Mouse (Mus musculus) megakaryocyte, embryonic 14.5 days (primary cell): ENCODE measurements around the gene Bcl3. TPM values are rescaled to one million over a fixed set of nuclear protein-coding genes. Genes with fewer than 3 reads are reported as not detected.
"Not testable (repeated sequence)": the region's sequence is repeated elsewhere in the genome, so short reads cannot be mapped to it uniquely, and the experiment has no call there.

ENCODE experiments used
- H3K27me3 ChIP-seq: replicated peaks from 2 replicates; pipeline ENCODE3; 2012; ENCODE audit warnings: inconsistent platforms
- H3K36me3 ChIP-seq: replicated peaks from 2 replicates; pipeline ENCODE3; 2012; ENCODE audit warnings: low read length, inconsistent platforms, mixed read lengths
- H3K4me1 ChIP-seq: 2 replicates; pipeline ENCODE4 v1.6.1; 2012; ENCODE audit warnings: inconsistent platforms
- H3K4me3 ChIP-seq: replicated peaks from 2 replicates; pipeline ENCODE3; 2012; ENCODE audit warnings: moderate library complexity, mild to moderate bottlenecking, inconsistent platforms
- H3K9me3 ChIP-seq: 2 replicates; pipeline ENCODE4 v1.6.1; 2012; ENCODE audit warnings: inconsistent platforms
- FLI1 ChIP-seq: IDR thresholded peaks from 2 replicates; pipeline ENCODE4 v1.6.1; 2012; ENCODE audit warnings: low read length, inconsistent platforms, mixed read lengths
- GATA1 ChIP-seq: IDR thresholded peaks from 3 replicates; pipeline ENCODE4 v1.6.1; 2012; ENCODE audit warnings: mixed read lengths, low read length, inconsistent platforms, borderline replicate concordance
- polyA plus RNA-seq: library from polyadenylated mRNA; stranded (reverse); fragments of >175 nt; gene quantifications from 2 replicates; pipeline ENCODE4 v1.2.3, GENCODE M21; 2012; ENCODE audit warnings: low replicate concordance; ENCODE audit not compliant: insufficient read depth

Bcl3 gene
- polyA plus RNA-seq, 1 experiment = 183 TPM

DNA sequence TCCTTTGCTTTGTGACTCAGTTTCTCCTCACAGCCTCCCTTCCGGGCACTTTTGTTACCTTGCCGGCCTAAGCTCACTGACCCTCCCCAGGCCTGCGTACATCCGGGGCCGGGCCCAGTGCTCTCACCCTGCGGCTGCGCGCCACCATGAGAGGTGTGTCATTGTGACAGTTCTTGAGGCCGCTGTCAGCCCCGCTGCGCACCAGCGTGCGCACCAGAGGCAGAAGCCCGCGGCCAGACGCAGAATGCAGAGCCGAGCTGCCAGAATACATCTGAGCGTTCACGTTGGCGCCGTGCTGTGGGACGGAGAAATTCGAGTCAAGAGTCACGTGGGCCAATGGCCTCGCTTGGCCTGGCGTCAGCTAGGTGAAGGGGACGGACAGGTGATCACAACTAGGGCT is 13.2 kb downstream of the Bcl3 start:
- TF ChIP-seq GATA1 = no peak
- H3K36me3 ChIP-seq = peaks cover 84% of the 10 kb centered on the region

DNA sequence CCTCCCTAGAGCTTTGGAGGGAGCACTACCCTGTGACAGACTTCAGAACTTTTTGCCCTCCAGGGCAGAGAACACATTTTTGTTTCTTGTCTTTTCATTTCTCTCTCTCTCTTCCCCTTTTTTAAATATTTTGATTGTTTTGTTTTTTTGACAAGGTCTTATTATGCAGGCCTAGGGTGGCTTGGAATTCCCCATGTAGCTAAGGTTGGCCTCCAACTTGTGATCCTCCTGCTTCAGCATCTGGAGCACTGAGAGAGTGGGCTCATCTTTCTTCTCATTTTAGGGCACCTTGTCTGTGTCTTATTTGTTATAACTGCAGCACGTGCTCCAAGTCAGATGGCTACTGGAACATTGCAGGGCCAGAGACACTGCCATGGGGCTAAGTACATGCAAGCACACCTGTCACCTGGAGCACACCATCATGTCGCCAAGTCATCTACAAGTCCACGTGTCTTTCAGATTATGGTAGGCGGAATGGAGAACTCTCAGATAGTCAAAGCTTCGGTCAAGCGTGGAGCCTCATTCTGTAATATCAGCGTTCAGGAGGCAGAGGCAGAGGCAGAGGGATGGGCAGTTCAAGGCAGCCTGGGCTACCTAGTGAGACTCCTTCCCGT is 16.1 kb downstream of the Bcl3 start:
- H3K27me3 ChIP-seq = peaks cover 3% of the 10 kb centered on the region
- TF ChIP-seq FLI1 (no peak), GATA1 (no peak)
- peaks cover 55% of the 10 kb centered on the region for H3K36me3 ChIP-seq
- H3K9me3 ChIP-seq = peaks cover 16% of the 10 kb centered on the region
- peaks cover 37% of the 10 kb centered on the region for H3K4me1 ChIP-seq
- no peak overlapping the region for H3K4me3 ChIP-seq

More for the DNA sequence above, 13.2 kb downstream of the Bcl3 start:
- no peaks in the 10 kb centered on the region for H3K27me3 ChIP-seq
- H3K9me3 ChIP-seq = peaks cover 16% of the 10 kb centered on the region
- peaks cover 44% of the 10 kb centered on the region for H3K4me1 ChIP-seq
- H3K4me3 ChIP-seq = no peak overlapping the region

DNA sequence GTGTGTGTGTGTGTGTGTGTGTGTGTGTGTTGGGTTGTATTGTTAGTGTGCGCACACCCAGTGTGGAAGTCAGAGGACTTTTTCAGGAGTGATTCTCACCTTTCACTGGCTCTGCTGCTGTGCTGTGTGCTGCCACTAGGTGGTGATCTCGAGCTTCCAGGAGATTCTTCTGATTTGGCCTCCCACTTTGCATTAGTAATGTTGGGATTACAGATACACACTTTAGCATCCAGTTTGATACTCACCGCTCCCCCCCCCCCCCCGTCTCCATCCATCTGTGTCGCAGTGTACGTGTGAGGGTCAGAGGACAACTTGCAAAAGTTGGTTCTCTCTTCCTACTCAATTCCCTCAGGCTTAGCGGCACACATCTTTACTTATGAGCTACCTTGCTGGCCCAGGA is 19.6 kb downstream of the Bcl3 start:
- peaks cover 20% of the 10 kb centered on the region for H3K36me3 ChIP-seq
- no peak for TF ChIP-seq GATA1
- no peak for TF ChIP-seq FLI1
- no peak overlapping the region for H3K4me3 ChIP-seq
- peaks cover 16% of the 10 kb centered on the region for H3K9me3 ChIP-seq
- peaks cover 3% of the 10 kb centered on the region for H3K27me3 ChIP-seq
- H3K4me1 ChIP-seq = peaks cover 33% of the 10 kb centered on the region

DNA sequence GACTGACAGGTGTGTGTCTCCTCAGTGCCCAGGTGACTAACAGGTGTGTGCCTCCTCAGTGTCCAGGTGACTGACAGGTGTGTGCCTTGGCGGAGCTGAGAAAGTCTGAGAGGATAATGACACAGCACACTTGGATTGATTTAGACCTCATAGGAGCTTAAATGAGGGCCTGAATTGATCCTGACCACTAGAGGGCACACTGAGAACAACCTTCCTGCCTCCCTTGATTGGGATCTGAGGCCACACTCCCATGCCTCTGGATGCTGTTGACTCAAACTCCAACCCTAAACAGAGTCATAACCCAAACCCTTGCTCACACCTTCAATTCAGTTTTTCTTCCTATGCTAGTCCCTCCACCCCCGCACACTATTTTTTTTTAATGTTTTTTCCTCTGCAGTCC is 21.8 kb downstream of the Bcl3 start:
- Histone ChIP-seq H3K36me3 (peaks cover 5% of the 10 kb centered on the region), H3K4me1 (peaks cover 35% of the 10 kb centered on the region), H3K4me3 (no peak overlapping the region), H3K9me3 (peaks cover 5% of the 10 kb centered on the region), H3K27me3 (peaks cover 19% of the 10 kb centered on the region)
- TF ChIP-seq GATA1 (no peak), FLI1 (no peak)

DNA sequence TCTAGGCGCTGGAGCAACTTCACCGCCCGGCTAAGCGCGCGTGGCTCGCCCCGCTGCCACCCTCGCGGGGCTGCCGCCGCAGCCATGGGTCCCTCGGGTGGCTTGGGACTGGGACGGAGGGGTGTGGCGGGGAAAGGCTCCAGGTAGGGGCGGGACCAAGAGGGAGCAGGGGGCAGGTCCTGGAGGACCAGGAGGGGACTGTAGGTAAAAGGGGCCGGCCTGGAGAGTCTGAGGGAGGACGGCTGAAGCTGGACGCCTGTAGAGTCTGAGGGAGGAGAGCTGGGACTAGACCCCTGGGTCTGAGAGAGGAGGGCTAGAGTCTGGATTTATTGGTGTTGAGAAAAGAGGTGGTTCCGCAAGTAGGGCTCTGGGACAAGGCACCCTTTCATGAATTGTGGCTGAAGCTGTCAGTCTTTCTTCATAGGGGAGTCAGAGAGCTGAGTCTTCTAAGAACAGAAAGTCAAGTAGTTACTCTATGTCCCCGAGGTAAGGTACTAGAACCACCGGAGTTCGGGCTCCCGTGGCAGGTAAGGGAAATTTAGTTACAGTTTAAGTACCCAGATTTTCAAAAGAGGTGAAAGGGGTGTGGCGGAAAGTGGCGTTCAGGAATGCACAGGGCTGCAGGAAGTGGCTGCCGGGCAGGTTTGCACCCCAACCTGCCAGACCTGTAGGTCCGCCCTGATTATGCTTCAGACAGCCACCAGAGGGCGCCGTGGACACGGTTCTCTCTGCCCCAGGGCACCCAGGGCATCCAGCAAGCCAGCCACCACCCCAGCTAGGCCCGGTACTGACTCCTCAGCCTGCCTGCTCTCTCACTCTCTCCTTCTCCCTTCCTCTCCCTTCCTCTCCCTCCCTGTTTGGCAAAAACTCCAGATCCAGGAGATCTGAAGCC is 25.6 kb downstream of the Bcl3 start, which contains the start of gene Cblc:
TSS of gene Cblc (minus strand) at position 113 of the 892 bp plus-strand sequence.
- peak within 1 kb of the TSS; percentile 81 for H3K4me3 ChIP-seq
- no peaks in the 10 kb centered on the region for H3K36me3 ChIP-seq
- no peak for TF ChIP-seq GATA1
- TF ChIP-seq FLI1 = no peak

DNA sequence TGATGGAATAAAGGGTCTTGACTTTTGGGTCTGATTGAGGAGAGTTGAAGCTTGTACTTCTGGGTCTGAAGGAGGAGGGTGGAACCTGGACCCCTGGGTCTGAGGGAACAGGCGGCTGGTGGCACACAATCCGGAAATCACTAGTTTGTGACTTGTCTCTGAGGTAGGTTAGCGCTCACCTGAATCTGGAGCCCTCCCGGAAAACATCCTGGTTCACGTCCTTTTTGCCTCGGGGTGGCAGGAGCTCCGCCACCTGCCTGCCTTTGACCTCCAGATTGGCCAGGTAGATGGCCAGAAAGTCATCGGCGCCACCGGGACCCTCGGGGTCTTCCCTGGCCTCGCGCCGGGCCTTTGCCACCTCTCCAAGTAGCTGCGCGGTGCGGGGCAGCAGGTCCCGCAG is 26.3 kb downstream of the Bcl3 start:
- Histone ChIP-seq H3K27me3 (peaks cover 48% of the 10 kb centered on the region), H3K4me1 (peaks cover 17% of the 10 kb centered on the region), H3K36me3 (no peaks in the 10 kb centered on the region), H3K9me3 (no peaks in the 10 kb centered on the region), H3K4me3 (no peak overlapping the region)
- TF ChIP-seq FLI1 (no peak), GATA1 (no peak)

More for the DNA sequence above, 25.6 kb downstream of the Bcl3 start, which contains the start of gene Cblc:
- Histone ChIP-seq H3K4me1 (peaks cover 17% of the 10 kb centered on the region), H3K27me3 (peaks cover 43% of the 10 kb centered on the region), H3K9me3 (no peaks in the 10 kb centered on the region)

DNA sequence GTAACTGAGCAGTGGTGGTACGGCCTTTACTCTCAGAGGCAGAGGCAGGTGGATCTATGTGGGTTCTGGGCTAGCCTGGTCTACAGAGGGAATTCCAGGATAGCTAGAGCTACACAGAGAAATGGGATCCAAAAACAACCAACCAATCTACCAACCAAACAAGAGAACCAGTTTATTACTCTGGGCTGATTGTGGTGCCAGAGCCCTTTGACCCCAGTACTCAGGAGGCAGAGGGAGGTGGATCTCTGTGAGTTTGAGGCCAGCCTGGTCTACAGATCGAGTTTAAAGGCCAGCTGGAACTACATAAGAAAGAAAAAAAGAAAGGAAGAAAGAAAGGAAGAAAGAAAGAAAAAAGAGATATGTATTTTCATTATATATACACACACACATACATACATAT is 27.3 kb downstream of the Bcl3 start:
- Histone ChIP-seq H3K36me3 (no peaks in the 10 kb centered on the region), H3K4me1 (peaks cover 15% of the 10 kb centered on the region), H3K27me3 (peaks cover 59% of the 10 kb centered on the region), H3K9me3 (no peaks in the 10 kb centered on the region), H3K4me3 (no peak overlapping the region)
- TF ChIP-seq GATA1 = no peak
- no peak for TF ChIP-seq FLI1

DNA sequence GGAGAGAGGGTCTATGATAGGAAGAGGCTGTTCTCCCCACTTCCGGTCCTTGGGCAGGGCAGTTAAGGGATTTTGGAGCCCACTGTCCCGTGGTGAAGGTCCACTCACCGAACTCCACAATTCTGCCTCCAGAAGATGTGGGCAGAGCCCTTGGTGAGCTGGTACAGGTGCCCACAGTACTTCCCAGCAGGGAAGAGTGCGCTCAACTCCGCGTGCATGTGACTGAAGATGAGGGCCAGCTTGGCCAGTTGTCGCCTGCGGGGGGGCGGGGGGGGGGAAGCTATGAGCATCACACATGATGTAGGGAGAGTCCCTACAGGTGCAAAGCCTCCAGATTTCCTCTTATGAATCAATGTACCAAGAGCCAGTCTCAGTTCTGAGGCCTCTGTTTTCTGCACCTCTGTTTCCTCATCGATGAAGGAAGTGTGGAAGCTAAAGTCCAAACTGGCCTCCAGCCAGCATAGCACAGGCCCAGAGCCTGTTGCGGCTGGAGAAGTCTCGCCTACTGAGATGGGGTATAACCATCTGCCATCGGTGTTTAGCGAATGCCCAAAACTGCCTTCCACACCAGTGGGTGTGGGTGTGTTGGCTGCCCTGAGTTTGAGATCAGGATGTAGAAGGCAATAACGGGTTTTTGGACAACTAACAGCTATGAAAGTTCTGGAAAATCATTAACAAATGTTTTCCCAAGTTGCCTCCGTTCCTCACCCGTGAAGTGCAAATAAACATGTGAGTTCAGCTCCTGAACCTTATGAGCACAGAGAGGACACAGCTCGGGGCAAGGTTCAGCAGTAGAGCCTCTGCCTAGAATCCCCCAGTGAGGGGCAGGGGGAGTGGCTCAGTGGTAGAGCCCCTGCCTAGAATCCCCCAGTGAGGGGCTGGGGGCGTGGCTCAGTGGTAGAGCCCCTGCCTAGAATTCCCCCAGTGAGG is 29.6 kb downstream of the Bcl3 start:
- H3K4me1 ChIP-seq = peaks cover 23% of the 10 kb centered on the region
- H3K27me3 ChIP-seq = peaks cover 78% of the 10 kb centered on the region
- no peak for TF ChIP-seq GATA1
- no peak for TF ChIP-seq FLI1
- no peak overlapping the region for H3K4me3 ChIP-seq
- no peaks in the 10 kb centered on the region for H3K36me3 ChIP-seq
- peaks cover 2% of the 10 kb centered on the region; the same call in 1 of the 2 replicates for H3K9me3 ChIP-seq

DNA sequence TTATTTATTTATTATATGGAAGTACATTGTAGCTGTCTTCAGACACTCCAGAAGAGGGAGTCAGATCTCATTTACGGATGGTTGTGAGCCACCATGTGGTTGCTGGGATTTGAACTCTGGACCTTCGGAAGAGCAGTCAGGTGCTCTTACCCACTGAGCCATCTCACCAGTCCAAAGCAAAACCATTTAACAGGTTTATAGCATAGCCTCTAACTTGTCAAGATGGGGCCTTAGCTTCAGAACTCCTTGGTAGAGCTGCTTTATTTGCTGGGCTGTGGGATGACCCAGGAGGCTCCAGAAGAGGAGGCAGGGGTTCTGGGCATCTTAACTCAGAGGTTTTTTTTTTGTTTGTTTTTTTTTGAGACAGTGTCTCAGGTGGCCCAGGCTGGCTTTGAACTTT is 31.1 kb downstream of the Bcl3 start:
- not testable (repeated sequence) for H3K4me3 ChIP-seq, H3K36me3 ChIP-seq, H3K9me3 ChIP-seq
- H3K27me3 ChIP-seq = peaks cover 76% of the 10 kb centered on the region
- peaks cover 16% of the 10 kb centered on the region for H3K4me1 ChIP-seq
